Mouse (Mus musculus) liver, embryonic 14.5 days (tissue): ENCODE measurements around the gene Ddx31.

Experiments used
- CTCF ChIP-seq: IDR thresholded peaks from 2 replicates; pipeline ENCODE4 v1.5.1; 2016; ENCODE audit warnings: antibody characterized with exemption, low read depth, control low read depth
- EP300 ChIP-seq: IDR thresholded peaks from 2 replicates; pipeline ENCODE4 v1.6.1; 2016; ENCODE audit warnings: antibody characterized with exemption, low read depth

GRCm38 (mm10) chr2:28915768-28916512 lies 75.7 kb downstream of the Ddx31 start:
- no peak for TF ChIP-seq EP300
- no peak for TF ChIP-seq CTCF
